ENCODE assay signal across 1 mouse cellular context in genomic region chr5:123746253-123746652, GRCm38 (mm10).
TF ChIP-seq lines count a peak whose summit lies in the region.

No protein-coding gene starts in this region.

TF ChIP-seq in MEL, 35 proteins besides CTCF, POLR2A, EP300 and RAD21 (continued from another document):
- no peak for TF ChIP-seq NRF1 (IDR thresholded peaks at IDR 0.05; ENCODE audit: insufficient read depth, low read depth, low read length, poor library complexity, severe bottlenecking)
- TF ChIP-seq MAX (IDR thresholded peaks at IDR 0.05; ENCODE audit: low read length) = no peak
- TF ChIP-seq ZMIZ1 (IDR thresholded peaks at IDR 0.05; ENCODE audit: low read depth, low read length) = no peak
- TF ChIP-seq UBTF (IDR thresholded peaks at IDR 0.05; ENCODE audit: borderline replicate concordance, insufficient read depth, low read depth, low read length) = no peak
- no peak for TF ChIP-seq MYC (IDR thresholded peaks at IDR 0.05; ENCODE audit: low read depth, low read length)
- TF ChIP-seq JUND (IDR thresholded peaks at IDR 0.05; ENCODE audit: low read depth, low read length) = 0 out of 2 replicates have a peak, but pooled peaks have one; percentile 57
- TF ChIP-seq GABPA (IDR thresholded peaks at IDR 0.05; ENCODE audit: low read depth, low read length) = no peak
- peak; percentile 96 for TF ChIP-seq RCOR1 (IDR thresholded peaks at IDR 0.05; ENCODE audit: low read depth, low read length)
- TF ChIP-seq TCF12 (IDR thresholded peaks at IDR 0.05; ENCODE audit: low read depth, low read length) = peak; percentile 92
- TF ChIP-seq ZNF384 (IDR thresholded peaks at IDR 0.05; ENCODE audit: low read depth, low read length) = no peak
- no peak for TF ChIP-seq ZC3H11A (IDR thresholded peaks at IDR 0.05; ENCODE audit: low read depth, low read length)
- TF ChIP-seq POLR2AphosphoS5 (IDR thresholded peaks at IDR 0.05; ENCODE audit: borderline replicate concordance, low read depth, low read length) = no peak
- TF ChIP-seq USF2 (IDR thresholded peaks at IDR 0.05; ENCODE audit: borderline replicate concordance in 1 of 2, insufficient read depth in 1 of 2, low read depth in 1 of 2, low read length in 2 of 2) = no peak
- TF ChIP-seq POLR2AphosphoS2 (IDR thresholded peaks at IDR 0.05; ENCODE audit: low read length) = no peak
- TF ChIP-seq E2F4 (IDR thresholded peaks at IDR 0.05; ENCODE audit: borderline replicate concordance, low read depth, low read length) = no peak
- no peak for TF ChIP-seq MEF2A (IDR thresholded peaks at IDR 0.05; ENCODE audit: extremely low read depth, insufficient replicate concordance, low read depth, low read length, poor library complexity, severe bottlenecking)
- TF ChIP-seq TBP (IDR thresholded peaks at IDR 0.05; ENCODE audit: low read depth, low read length) = no peak
- no peak for TF ChIP-seq CHD2 (IDR thresholded peaks at IDR 0.05; ENCODE audit: low read length)
- TF ChIP-seq ZKSCAN1 (IDR thresholded peaks at IDR 0.05; ENCODE audit: low read depth, low read length) = no peak
